ENCODE assay signal across 15 mouse cellular contexts in genomic region chr4:150605804-150606203, GRCm38 (mm10). TPM values are rescaled to one million over a fixed set of nuclear protein-coding genes. Genes with fewer than 3 reads are reported as not detected.
A peak's percentile ranks its signal among the peaks of the same experiment; 100 is the strongest.
DNase-seq lines count a peak whose midpoint lies in the region; ATAC-seq and TF ChIP-seq lines count a peak whose summit lies in the region.
"Had no signal": no experiment of that assay in that cellular context is flagged by ENCODE, and none has a peak within 500 bp of the region (broad histone marks: within the 10 kb centered on the region; RNA-seq: fewer than 3 reads in every experiment).

No protein-coding gene starts in this region.

- peak overlapping the region; percentile 63; the same call in 1 of the 2 replicates for H3K27ac ChIP-seq in stomach, embryonic 14.5 days (ENCODE audit: low read length)
- no peak overlapping the region for H3K27ac ChIP-seq in stomach, postnatal 0 days (replicated peaks)
- peak overlapping the region; percentile 85 for H3K27ac ChIP-seq in midbrain, embryonic 11.5 days (ENCODE audit: low read depth, low read length)
- H3K27ac ChIP-seq in stomach, embryonic 15.5 days, result 0 out of 2 replicates have a peak overlapping the region, but pooled peaks have one; percentile 4
- H3K27ac ChIP-seq: heart, embryonic 15.5 days had no signal

- H3K4me1 ChIP-seq in stomach, embryonic 14.5 days (ENCODE audit: control insufficient read depth, insufficient read depth, low read length), result peaks cover 8% of the 10 kb centered on the region; the same call in 1 of the 2 replicates
- no peaks in the 10 kb centered on the region for H3K4me1 ChIP-seq in stomach, postnatal 0 days (replicated peaks; ENCODE audit: control insufficient read depth, insufficient read depth)
- peaks cover 30% of the 10 kb centered on the region for H3K4me1 ChIP-seq in midbrain, embryonic 11.5 days (ENCODE audit: control insufficient read depth, insufficient read depth, low read length)
- 0 out of 2 replicates have a peak, but pooled peaks cover 7% of the 10 kb centered on the region for H3K4me1 ChIP-seq in stomach, embryonic 15.5 days

- no peaks in the 10 kb centered on the region for H3K27me3 ChIP-seq in stomach, embryonic 14.5 days (ENCODE audit: control insufficient read depth, insufficient read depth, low read length)
- H3K27me3 ChIP-seq in stomach, postnatal 0 days (ENCODE audit: control insufficient read depth, insufficient read depth, low read length), result no peaks in the 10 kb centered on the region
- H3K27me3 ChIP-seq in midbrain, embryonic 11.5 days (ENCODE audit: control insufficient read depth, insufficient read depth, low read length), result no peaks in the 10 kb centered on the region
- no peaks in the 10 kb centered on the region for H3K27me3 ChIP-seq in stomach, embryonic 15.5 days (replicated peaks)
- H3K27me3 ChIP-seq: heart, embryonic 15.5 days had no signal

- TF ChIP-seq CTCF in stomach, postnatal 0 days (IDR thresholded peaks at IDR 0.05; ENCODE audit: low read depth), result no peak

- H3K9me3 ChIP-seq in stomach, embryonic 14.5 days (ENCODE audit: control insufficient read depth, low read depth, low read length), result no peaks in the 10 kb centered on the region
- H3K9me3 ChIP-seq in stomach, postnatal 0 days (ENCODE audit: control insufficient read depth, low read length), result no peaks in the 10 kb centered on the region
- H3K9me3 ChIP-seq in midbrain, embryonic 11.5 days (ENCODE audit: control insufficient read depth, low read length), result no peaks in the 10 kb centered on the region
- H3K9me3 ChIP-seq in stomach, embryonic 15.5 days, result no peaks in the 10 kb centered on the region
- H3K9me3 ChIP-seq: G1E; heart, embryonic 15.5 days had no signal

- DNase-seq in stomach, postnatal 0 days (ENCODE audit: low spot score), result no peak
- no peak for DNase-seq in midbrain, embryonic 11.5 days (ENCODE audit: low spot score, missing footprints)
- DNase-seq in frontal cortex, postnatal 14 days (ENCODE audit: low spot score in 2 of 2), result no peak
- DNase-seq in cerebellum, adult 9-11 months, result no peak
- no peak for DNase-seq in kidney, adult 8-10 months
- DNase-seq: adrenal gland, adult 2 months; cerebellum, adult 18-20 months; kidney, postnatal 25 days had no signal

- no peak overlapping the region for H3K4me3 ChIP-seq in stomach, embryonic 14.5 days (ENCODE audit: low read depth, low read length)
- no peak overlapping the region for H3K4me3 ChIP-seq in stomach, postnatal 0 days (ENCODE audit: low read depth, low read length)
- no peak overlapping the region for H3K4me3 ChIP-seq in midbrain, embryonic 11.5 days (ENCODE audit: low read depth, low read length)
- no peak overlapping the region for H3K4me3 ChIP-seq in stomach, embryonic 15.5 days (replicated peaks)
- H3K4me3 ChIP-seq: erythroblast, embryonic 14.5 days; heart, embryonic 15.5 days had no signal

- TF ChIP-seq EP300 in stomach, postnatal 0 days (optimal IDR thresholded peaks at IDR 0.05), result no peak

- no peak overlapping the region for H3K4me2 ChIP-seq in stomach, embryonic 14.5 days (replicated peaks; ENCODE audit: low read depth, low read length)
- H3K4me2 ChIP-seq in stomach, postnatal 0 days (replicated peaks; ENCODE audit: low read depth), result no peak overlapping the region
- H3K4me2 ChIP-seq in midbrain, embryonic 11.5 days, result peak overlapping the region; percentile 11; the same call in 1 of the 2 replicates
- no peak overlapping the region for H3K4me2 ChIP-seq in stomach, embryonic 15.5 days
- H3K4me2 ChIP-seq: heart, embryonic 15.5 days had no signal

- 84% methylated on average over 3 of the region's 3 CpGs for WGBS in stomach, embryonic 14.5 days
- WGBS in stomach, postnatal 0 days, result 72% methylated on average over 3 of the region's 3 CpGs
- WGBS in midbrain, embryonic 11.5 days, result 94% methylated on average over 3 of the region's 3 CpGs
- WGBS in stomach, embryonic 15.5 days, result 80% methylated on average over 3 of the region's 3 CpGs

- peaks cover 8% of the 10 kb centered on the region for H3K36me3 ChIP-seq in stomach, embryonic 14.5 days (ENCODE audit: control insufficient read depth, insufficient read depth, low read length)
- H3K36me3 ChIP-seq in stomach, postnatal 0 days (ENCODE audit: control insufficient read depth, insufficient read depth, low read length), result peaks cover 8% of the 10 kb centered on the region; the same call in 1 of the 2 replicates
- no peaks in the 10 kb centered on the region for H3K36me3 ChIP-seq in midbrain, embryonic 11.5 days (ENCODE audit: control insufficient read depth, insufficient read depth, low read length)
- H3K36me3 ChIP-seq in stomach, embryonic 15.5 days, result peaks cover 5% of the 10 kb centered on the region; the same call in 1 of the 2 replicates
- H3K36me3 ChIP-seq: heart, embryonic 15.5 days had no signal

- no peak for ATAC-seq in stomach, embryonic 14.5 days (ENCODE audit: insufficient number of reproducible peaks, insufficient read depth, low FRiP score, low read depth)
- ATAC-seq in stomach, postnatal 0 days (ENCODE audit: low FRiP score, low TSS enrichment), result no peak
- peak; percentile 81 for ATAC-seq in granulocyte monocyte progenitor cell, adult 5-6 weeks (replicated peaks; ENCODE audit: poor library complexity, severe bottlenecking)
- ATAC-seq in midbrain, embryonic 11.5 days (ENCODE audit: low FRiP score), result no peak
- ATAC-seq in stomach, embryonic 15.5 days (ENCODE audit: insufficient read depth, low FRiP score, low read depth), result no peak

- H3K9ac ChIP-seq in stomach, embryonic 14.5 days (replicated peaks; ENCODE audit: low read depth, low read length), result no peak overlapping the region
- no peak overlapping the region for H3K9ac ChIP-seq in stomach, postnatal 0 days (ENCODE audit: low read length)
- no peak overlapping the region; the same call in 1 of the 2 replicates for H3K9ac ChIP-seq in midbrain, embryonic 11.5 days (ENCODE audit: low read length)
- H3K9ac ChIP-seq in stomach, embryonic 15.5 days, result no peak overlapping the region
- H3K9ac ChIP-seq: heart, embryonic 15.5 days had no signal

RNA-seq across cellular contexts. Expression of gene Slc45a1, which starts 46.2 kb away (rescaled TPM):
- polyA plus RNA-seq in stomach, embryonic 14.5 days (2014; fragmentation: Nextera tagmentation; extraction: Ambion mirVana), result 0.71 and 1.6 TPM in 2 replicates
- polyA plus RNA-seq in stomach, postnatal 0 days (2015; fragmentation: Nextera tagmentation; extraction: Ambion mirVana), result 0.63 and 0.64 TPM in 2 replicates
- not detected in 2 replicates for total RNA-seq in granulocyte monocyte progenitor cell, adult 5-6 weeks (2014; fragmentation: Nextera tagmentation)
- not detected in 2 replicates for total RNA-seq in granulocyte monocyte progenitor cell, adult 5-6 weeks (2017)
- 4.4 and 4.7 TPM in 2 replicates for polyA plus RNA-seq in midbrain, embryonic 11.5 days (2014; fragmentation: Nextera tagmentation; extraction: Ambion mirVana)
- 0.85 and 1.0 TPM in 2 replicates for polyA plus RNA-seq in stomach, embryonic 15.5 days (2015; fragmentation: Nextera tagmentation; extraction: Ambion mirVana)
- total RNA-seq: liver, adult 2 months had no signal
- polyA plus RNA-seq: erythroblast, embryonic 14.5 days; G1E; heart, embryonic 15.5 days; liver, adult 2 months had no signal
